Mouse (Mus musculus) forebrain, postnatal 0 days (tissue): ENCODE data around the gene Olfm2. TPM values are rescaled to one million over a fixed set of nuclear protein-coding genes. Genes with fewer than 3 reads are reported as not detected.
"Not testable (repeated sequence)": the region's sequence is repeated elsewhere in the genome, so short reads cannot be mapped to it uniquely, and the experiment has no call there.

ENCODE experiments used
- ATAC-seq: fragments of 200-750 bp; cut with Nextera tagmentation; 2 replicates; pipeline ENCODE4 v1.8.0; 2017; ENCODE audit warnings: mild to moderate bottlenecking, moderate library complexity
- DNase-seq: peaks from one replicate; pipeline ENCODE4 v3.0.0-alpha.2; 2015
- H3K27ac ChIP-seq: fragments of 300-500 bp; sonication (generic); 2 replicates; pipeline ENCODE4 v1.5.1; 2014; ENCODE audit warnings: low read depth, mild to moderate bottlenecking, antibody characterized with exemption, low read length, moderate library complexity, mixed read lengths
- H3K27me3 ChIP-seq: fragments of 300-500 bp; sonication (generic); 2 replicates; pipeline ENCODE4 v1.6.1; 2014; ENCODE audit warnings: mild to moderate bottlenecking, low read length, mixed read lengths; ENCODE audit not compliant: insufficient read depth
- H3K36me3 ChIP-seq: fragments of 300-500 bp; sonication (generic); 2 replicates; pipeline ENCODE4 v1.6.1; 2014; ENCODE audit warnings: mild to moderate bottlenecking, moderate library complexity; ENCODE audit not compliant: insufficient read depth
- H3K4me1 ChIP-seq: fragments of 300-500 bp; sonication (generic); 2 replicates; pipeline ENCODE4 v1.6.1; 2014; ENCODE audit warnings: antibody characterized with exemption; ENCODE audit not compliant: insufficient read depth
- H3K4me2 ChIP-seq: fragments of 300-500 bp; sonication (generic); 2 replicates; pipeline ENCODE4 v1.6.1; 2014; ENCODE audit warnings: low read depth, mild to moderate bottlenecking, moderate library complexity
- H3K4me3 ChIP-seq: fragments of 300-500 bp; sonication (generic); 2 replicates; pipeline ENCODE4 v1.5.1; 2014; ENCODE audit warnings: low read depth, low read length, mixed read lengths
- H3K9ac ChIP-seq: fragments of 300-500 bp; sonication (generic); 2 replicates; pipeline ENCODE4 v1.6.1; 2014; ENCODE audit warnings: mild to moderate bottlenecking
- H3K9me3 ChIP-seq: fragments of 300-500 bp; sonication (generic); 2 replicates; pipeline ENCODE4 v1.6.1; 2016; ENCODE audit warnings: low read length
- CTCF ChIP-seq: sonication (generic); IDR thresholded peaks from 2 replicates; pipeline ENCODE4 v1.5.1; 2016; ENCODE audit warnings: antibody characterized with exemption, control low read depth, low read depth
- WGBS: fragments of 180-500 bp; shearing (Covaris S2); extraction: QIAGEN DNeasy Blood & Tissue Kit; methylation state at CpG from one replicate; pipeline ENCODE4 v1.1.7; 2014; 5-methylcytosine and 5-hydroxymethylcytosine counted together
- polyA plus RNA-seq: library from polyadenylated mRNA; unstranded; fragments of >200 nt; fragmentation: Nextera tagmentation; extraction: Ambion mirVana; gene quantifications from 2 replicates; pipeline ENCODE4 v1.2.1, GENCODE M21; 2015
- total RNA-seq: library from RNA; depleted of rRNA; stranded (reverse); fragments of >200 nt; gene quantifications from 2 replicates; pipeline ENCODE4 v1.2.3, GENCODE M21; 2014

Olfm2 gene
- total and polyA plus RNA-seq, 2 experiments from 2014 or later = 249 to 263 TPM

- no peak for TF ChIP-seq CTCF
- no peaks in the 10 kb centered on the region for H3K36me3 ChIP-seq
- no peak overlapping the region for H3K4me3 ChIP-seq
- no peaks in the 10 kb centered on the region for H3K9me3 ChIP-seq
- no peaks in the 10 kb centered on the region for H3K27me3 ChIP-seq
- H3K27ac ChIP-seq = no peak overlapping the region
- ATAC-seq = peak; percentile 45; the same call in 1 of the 2 replicates
- no peak overlapping the region for H3K4me2 ChIP-seq
- H3K4me1 ChIP-seq = no peaks in the 10 kb centered on the region
- DNase-seq = no peak
- WGBS = 14% methylated on average over 8 of the region's 8 CpGs
- H3K9ac ChIP-seq = no peak overlapping the region
These were observed 48.7 kb downstream of the Olfm2 start for GRCm38 (mm10) chr9:20697466-20697865.

GRCm38 (mm10) chr9:20696107-20696712 lies 49.9 kb downstream of the Olfm2 start:
- DNase-seq (no peak), ATAC-seq (peak; percentile 25)
- 32% methylated on average over 5 of the region's 5 CpGs for WGBS
- H3K4me3 ChIP-seq = no peak overlapping the region
- TF ChIP-seq CTCF = no peak
- H3K27me3 ChIP-seq = no peaks in the 10 kb centered on the region
- no peak overlapping the region for H3K27ac ChIP-seq
- no peak overlapping the region for H3K4me2 ChIP-seq
- no peaks in the 10 kb centered on the region for H3K36me3 ChIP-seq
- H3K9ac ChIP-seq = no peak overlapping the region
- no peaks in the 10 kb centered on the region for H3K9me3 ChIP-seq
- H3K4me1 ChIP-seq = no peaks in the 10 kb centered on the region

- H3K9ac ChIP-seq = 0 out of 2 replicates have a peak overlapping the region, but pooled peaks have one; percentile 33
- H3K4me2 ChIP-seq = peak overlapping the region; percentile 39
- H3K36me3 ChIP-seq = no peaks in the 10 kb centered on the region
- WGBS = 9% methylated on average over 25 of the region's 25 CpGs
- no peak for ATAC-seq
- H3K4me1 ChIP-seq = no peaks in the 10 kb centered on the region
- no peak for DNase-seq
- 0 out of 2 replicates have a peak overlapping the region, but pooled peaks have one; percentile 4 for H3K4me3 ChIP-seq
- H3K27ac ChIP-seq = no peak overlapping the region
- no peaks in the 10 kb centered on the region for H3K27me3 ChIP-seq
- no peak for TF ChIP-seq CTCF
- H3K9me3 ChIP-seq = no peaks in the 10 kb centered on the region
These were observed 51.4 kb downstream of the Olfm2 start for GRCm38 (mm10) chr9:20694721-20695235.

DNA sequence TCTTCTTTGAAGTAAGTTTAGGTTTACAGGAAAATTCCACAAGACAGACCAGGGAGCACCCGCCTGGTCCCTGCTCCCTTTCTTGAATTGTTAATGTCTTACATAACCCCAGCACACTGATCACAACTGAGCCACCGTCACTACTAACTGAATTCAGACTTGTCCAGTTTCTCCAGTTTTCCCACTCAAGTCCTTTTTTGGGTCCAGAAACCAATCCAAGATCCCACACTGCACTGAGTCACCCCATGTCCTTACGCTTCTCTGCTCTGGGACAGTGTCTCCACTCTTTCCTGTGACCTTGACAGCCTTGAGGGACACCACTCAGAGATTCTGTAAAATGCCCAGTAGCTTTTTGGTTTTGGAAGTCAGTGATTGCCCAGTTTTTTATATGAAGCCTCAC lies 53.3 kb downstream of the Olfm2 start:
- Histone ChIP-seq H3K36me3 (no peaks in the 10 kb centered on the region), H3K9me3 (no peaks in the 10 kb centered on the region), H3K4me3 (no peak overlapping the region), H3K27me3 (no peaks in the 10 kb centered on the region), H3K27ac (no peak overlapping the region), H3K4me2 (no peak overlapping the region), H3K4me1 (no peaks in the 10 kb centered on the region), H3K9ac (no peak overlapping the region)
- DNase-seq (no peak), ATAC-seq (no peak)
- no peak for TF ChIP-seq CTCF
- 93% methylated on average over 3 of the region's 3 CpGs for WGBS

DNA sequence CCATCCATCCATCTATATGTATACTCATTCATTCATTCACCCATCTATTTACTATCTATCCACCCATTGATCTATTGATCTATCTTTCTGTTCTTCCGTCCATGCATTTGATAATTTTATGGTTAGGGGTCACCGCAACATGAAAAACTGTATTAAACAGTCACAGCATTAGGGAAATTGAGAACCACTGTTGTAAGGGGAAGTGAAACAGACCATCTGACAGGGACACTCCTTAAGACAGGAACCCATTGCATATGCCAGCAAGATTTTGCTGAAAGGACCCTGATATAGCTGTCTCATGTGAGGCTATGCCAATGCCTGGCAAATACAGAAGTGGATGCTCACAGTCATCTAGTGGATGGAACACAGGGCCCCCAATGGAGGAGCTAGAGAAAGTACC lies 55.7 kb downstream of the Olfm2 start:
- not testable (repeated sequence) for H3K4me3 ChIP-seq, H3K9me3 ChIP-seq, H3K4me1 ChIP-seq, H3K27me3 ChIP-seq, H3K4me2 ChIP-seq, H3K9ac ChIP-seq, H3K27ac ChIP-seq, DNase-seq, H3K36me3 ChIP-seq, ATAC-seq
- 93% methylated on average over 2 of the region's 2 CpGs for WGBS

- Histone ChIP-seq H3K9me3 (no peaks in the 10 kb centered on the region), H3K4me3 (no peak overlapping the region), H3K9ac (no peak overlapping the region), H3K27ac (no peak overlapping the region), H3K27me3 (no peaks in the 10 kb centered on the region), H3K36me3 (no peaks in the 10 kb centered on the region), H3K4me1 (no peaks in the 10 kb centered on the region), H3K4me2 (no peak overlapping the region)
- TF ChIP-seq CTCF = no peak
- 9% methylated on average over 4 of the region's 4 CpGs for WGBS
- ATAC-seq = no peak
- no peak for DNase-seq
These were observed 56.2 kb downstream of the Olfm2 start for GRCm38 (mm10) chr9:20689913-20690312.

- Histone ChIP-seq H3K4me3 (no peak overlapping the region), H3K4me2 (no peak overlapping the region), H3K27me3 (no peaks in the 10 kb centered on the region), H3K36me3 (no peaks in the 10 kb centered on the region), H3K9me3 (no peaks in the 10 kb centered on the region), H3K27ac (no peak overlapping the region), H3K4me1 (no peaks in the 10 kb centered on the region), H3K9ac (no peak overlapping the region)
- no peak for TF ChIP-seq CTCF
- DNase-seq (no peak), ATAC-seq (no peak)
- 78% methylated on average over 1 of the region's 1 CpGs for WGBS
These were observed 56.7 kb downstream of the Olfm2 start for GRCm38 (mm10) chr9:20689403-20689802.
